Mouse (Mus musculus): ENCODE measurements around the gene Tbx5. TPM values are rescaled to one million over a fixed set of nuclear protein-coding genes. Genes with fewer than 3 reads are reported as not detected.

Tbx5 gene
- polyA plus RNA-seq, 1 experiment from 2014 or later = 0.05 TPM

- Histone ChIP-seq H3K36me3 (replicated peaks) (no peaks in the 10 kb centered on the region), H3K9ac (no peak overlapping the region)
- WGBS (ENCODE audit: insufficient replicate concordance) = 6% methylated on average over 11 of the region's 11 CpGs
Observed at GRCm38 (mm10) chr5:119800243-119800665, 32.2 kb upstream of the Tbx5 start.

DNA sequence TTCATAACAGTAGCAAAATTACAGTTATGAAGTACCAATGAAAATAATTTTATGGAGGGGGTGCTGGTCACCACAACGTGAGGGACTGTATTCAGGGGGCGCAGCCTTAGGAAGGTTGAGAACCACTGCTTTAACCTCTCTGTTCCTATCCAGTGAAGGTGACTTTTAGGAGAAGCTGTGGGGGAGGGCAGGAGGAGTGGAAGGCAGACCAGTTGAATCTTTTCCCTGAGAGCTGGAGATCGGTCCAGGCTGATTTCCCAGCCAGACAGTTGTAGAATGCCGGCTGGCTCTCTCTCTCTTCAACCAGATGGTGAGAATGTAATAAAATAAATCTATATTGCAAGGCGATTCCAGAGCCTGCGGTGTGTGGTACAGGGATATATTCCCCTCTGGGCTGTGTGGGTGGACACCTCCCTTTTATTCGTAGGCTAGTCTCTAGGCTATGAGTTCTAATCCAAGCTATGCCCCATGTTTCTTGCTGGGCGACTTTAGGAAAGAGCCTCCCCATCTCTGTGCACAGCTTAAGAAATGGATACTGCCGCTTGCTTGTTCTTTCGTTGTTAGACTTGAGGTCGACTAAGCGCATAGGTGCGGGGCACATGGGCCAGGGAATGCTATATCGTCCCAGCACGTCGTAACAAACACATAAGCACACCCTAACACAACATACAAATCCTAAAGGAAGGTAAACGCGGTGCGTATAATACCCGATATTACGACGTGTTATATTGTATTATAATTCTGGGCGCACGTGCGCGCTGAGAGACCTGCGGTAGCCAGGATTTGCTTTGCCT is 29.7 kb upstream of the Tbx5 start:
- H3K4me3 ChIP-seq (replicated peaks) = no peak overlapping the region
- H3K9ac ChIP-seq = no peak overlapping the region
- WGBS (ENCODE audit: insufficient replicate concordance) = 2% methylated on average over 27 of the region's 27 CpGs
- no peaks in the 10 kb centered on the region for H3K9me3 ChIP-seq (replicated peaks)
- no peaks in the 10 kb centered on the region for H3K4me1 ChIP-seq (replicated peaks)
- H3K4me2 ChIP-seq = no peak overlapping the region
- no peaks in the 10 kb centered on the region for H3K36me3 ChIP-seq (replicated peaks)
- no peak overlapping the region for H3K27ac ChIP-seq (replicated peaks)
- no peak for ATAC-seq (ENCODE audit: insufficient read depth)
- H3K27me3 ChIP-seq = peaks cover 100% of the 10 kb centered on the region

More at GRCm38 (mm10) chr5:119800243-119800665, 32.2 kb upstream of the Tbx5 start:
- H3K9me3 ChIP-seq (replicated peaks) = no peaks in the 10 kb centered on the region
- peaks cover 100% of the 10 kb centered on the region for H3K27me3 ChIP-seq
- H3K4me3 ChIP-seq (replicated peaks) = no peak overlapping the region
- H3K27ac ChIP-seq (replicated peaks) = no peak overlapping the region
- no peaks in the 10 kb centered on the region for H3K4me1 ChIP-seq (replicated peaks)
- no peak overlapping the region for H3K4me2 ChIP-seq
- ATAC-seq (ENCODE audit: insufficient read depth) = no peak

DNA sequence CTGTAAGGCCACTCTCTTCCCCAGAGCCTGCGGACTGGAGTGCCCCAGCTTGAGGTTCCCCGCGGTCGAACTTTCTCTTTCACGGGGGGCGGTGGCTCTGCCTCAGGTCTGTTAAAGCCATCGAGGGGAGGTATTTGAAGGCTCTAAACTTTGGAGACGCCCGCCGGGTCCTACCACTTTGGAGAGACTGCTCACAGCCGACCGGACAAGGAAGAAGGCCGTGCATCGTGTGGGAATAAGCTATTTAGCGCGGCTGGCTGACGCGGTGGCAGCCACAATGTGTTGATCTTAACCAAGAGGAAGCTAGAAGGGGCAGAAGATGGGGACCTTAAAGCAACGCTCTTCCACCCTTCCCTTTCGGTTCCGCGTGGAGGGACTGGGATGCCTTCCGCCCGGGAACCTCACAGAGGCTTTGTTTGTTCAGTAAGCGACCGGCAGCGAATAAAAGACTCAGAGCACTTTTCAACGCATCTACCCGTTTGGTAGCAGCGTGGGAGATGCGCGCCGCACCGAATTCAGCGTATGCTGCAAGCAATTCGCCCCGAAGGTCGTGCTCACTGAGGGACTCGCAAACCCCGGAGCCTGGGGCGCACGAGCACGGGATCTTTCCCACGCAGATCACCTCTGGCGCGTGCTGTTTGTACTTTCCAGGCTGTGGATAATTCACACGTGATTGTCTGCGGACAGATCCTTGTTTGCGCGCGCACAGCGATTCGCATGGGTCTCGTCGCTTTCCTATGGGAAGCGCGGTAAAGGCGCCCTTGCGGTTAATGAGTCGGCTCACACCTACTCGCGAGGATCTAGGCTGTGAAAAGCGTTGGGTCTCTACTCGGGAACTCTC is 28.8 kb upstream of the Tbx5 start:
- Histone ChIP-seq H3K36me3 (replicated peaks) (no peaks in the 10 kb centered on the region), H3K4me2 (no peak overlapping the region), H3K4me3 (replicated peaks) (no peak overlapping the region), H3K27ac (replicated peaks) (no peak overlapping the region), H3K27me3 (peaks cover 100% of the 10 kb centered on the region), H3K4me1 (replicated peaks) (no peaks in the 10 kb centered on the region), H3K9me3 (replicated peaks) (no peaks in the 10 kb centered on the region), H3K9ac (no peak overlapping the region)
- under 1% methylated on average over 64 of the region's 64 CpGs for WGBS (ENCODE audit: insufficient replicate concordance)
- no peak for ATAC-seq (ENCODE audit: insufficient read depth)

DNA sequence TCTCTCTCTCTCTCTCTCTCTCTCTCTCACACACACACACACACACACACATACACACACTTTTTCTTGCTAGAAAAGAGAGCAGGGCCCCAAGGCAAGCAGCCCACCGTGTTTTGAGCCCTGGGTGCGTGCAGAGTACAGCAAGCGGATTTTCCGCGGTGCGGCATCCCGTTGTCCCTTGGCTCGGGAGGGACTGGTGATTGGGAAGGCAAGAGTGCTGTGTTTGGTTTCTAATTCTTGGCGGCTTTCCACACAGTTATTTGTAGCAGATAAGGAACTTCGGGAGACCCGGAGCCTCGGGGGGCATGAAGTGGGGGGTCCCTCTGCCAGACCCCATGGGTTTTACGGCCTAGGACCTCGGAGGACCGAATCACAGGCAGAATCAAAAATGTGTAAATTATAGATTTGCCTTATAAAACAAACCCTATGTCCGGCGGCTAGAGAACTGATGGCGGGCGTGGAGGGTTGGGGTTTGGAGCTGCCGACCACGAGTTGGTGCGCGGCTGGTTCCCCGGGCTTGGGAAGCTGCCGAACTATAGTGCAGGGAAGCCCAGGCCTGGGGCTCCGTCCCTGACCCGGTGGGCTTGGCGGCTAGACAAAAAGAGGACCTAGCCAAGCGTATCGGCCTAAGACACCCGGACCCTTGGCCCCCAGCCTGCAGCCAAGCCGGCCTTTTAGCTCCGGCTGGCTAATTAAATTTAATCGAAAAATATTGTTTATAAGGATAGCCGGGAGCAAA is 28.0 kb upstream of the Tbx5 start:
- Histone ChIP-seq H3K36me3 (replicated peaks) (no peaks in the 10 kb centered on the region), H3K4me2 (no peak overlapping the region), H3K9me3 (replicated peaks) (no peaks in the 10 kb centered on the region), H3K4me3 (replicated peaks) (no peak overlapping the region), H3K4me1 (replicated peaks) (no peaks in the 10 kb centered on the region), H3K9ac (no peak overlapping the region), H3K27me3 (peaks cover 100% of the 10 kb centered on the region), H3K27ac (replicated peaks) (no peak overlapping the region)
- no peak for ATAC-seq (ENCODE audit: insufficient read depth)
- WGBS (ENCODE audit: insufficient replicate concordance) = 3% methylated on average over 35 of the region's 35 CpGs

GRCm38 (mm10) chr5:119805636-119806035 is 26.8 kb upstream of the Tbx5 start:
- WGBS (ENCODE audit: insufficient replicate concordance) = 2% methylated on average over 5 of the region's 5 CpGs
- H3K27me3 ChIP-seq = peaks cover 96% of the 10 kb centered on the region
- no peak overlapping the region for H3K4me3 ChIP-seq (replicated peaks)
- no peaks in the 10 kb centered on the region for H3K36me3 ChIP-seq (replicated peaks)
- ATAC-seq (ENCODE audit: insufficient read depth) = no peak
- H3K9ac ChIP-seq = no peak overlapping the region
- no peaks in the 10 kb centered on the region for H3K9me3 ChIP-seq (replicated peaks)
- H3K27ac ChIP-seq (replicated peaks) = no peak overlapping the region
- no peak overlapping the region for H3K4me2 ChIP-seq
- no peaks in the 10 kb centered on the region for H3K4me1 ChIP-seq (replicated peaks)

GRCm38 (mm10) chr5:119806467-119806866 is 26.0 kb upstream of the Tbx5 start:
- Histone ChIP-seq H3K27me3 (peaks cover 88% of the 10 kb centered on the region), H3K4me3 (replicated peaks) (no peak overlapping the region), H3K27ac (replicated peaks) (no peak overlapping the region), H3K4me1 (replicated peaks) (no peaks in the 10 kb centered on the region), H3K9me3 (replicated peaks) (no peaks in the 10 kb centered on the region), H3K9ac (no peak overlapping the region), H3K36me3 (replicated peaks) (no peaks in the 10 kb centered on the region), H3K4me2 (no peak overlapping the region)
- ATAC-seq (ENCODE audit: insufficient read depth) = no peak

DNA sequence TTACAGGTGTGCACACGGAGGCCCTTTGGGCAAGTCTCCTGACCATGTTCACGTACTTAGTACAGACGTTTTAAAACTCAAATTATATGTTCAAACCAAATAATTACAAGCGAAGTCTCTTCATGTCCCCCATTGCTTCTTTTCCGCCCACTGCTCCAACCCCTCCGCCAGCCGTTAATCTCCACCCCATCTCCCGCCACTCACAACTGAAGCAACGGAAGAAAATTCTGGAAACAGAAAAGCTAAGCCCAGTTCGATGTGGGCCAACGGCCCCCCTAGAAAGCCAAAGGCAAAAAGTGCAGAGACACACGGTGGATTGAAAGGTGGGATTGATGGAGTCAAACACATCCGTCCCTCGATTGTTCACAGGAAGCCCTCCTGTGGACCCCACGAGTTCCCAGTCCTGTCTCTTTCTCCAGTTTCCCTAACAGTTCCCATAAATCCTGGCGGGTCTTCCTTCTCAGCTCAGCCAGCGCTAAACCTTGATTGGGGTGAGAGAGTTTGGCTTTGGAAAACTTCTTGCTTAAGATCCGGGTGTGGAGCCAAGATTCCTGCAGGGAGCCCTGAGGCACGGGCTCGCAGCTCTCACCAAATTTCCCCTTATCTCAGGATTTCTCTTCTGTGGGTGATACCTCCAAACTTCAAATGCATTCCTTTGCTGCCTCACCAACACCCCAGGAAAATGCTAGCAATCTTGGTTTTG is 24.8 kb upstream of the Tbx5 start:
- H3K36me3 ChIP-seq (replicated peaks) = no peaks in the 10 kb centered on the region
- H3K4me3 ChIP-seq (replicated peaks) = no peak overlapping the region
- no peak overlapping the region for H3K4me2 ChIP-seq
- peaks cover 76% of the 10 kb centered on the region for H3K27me3 ChIP-seq
- no peaks in the 10 kb centered on the region for H3K9me3 ChIP-seq (replicated peaks)
- no peak overlapping the region for H3K27ac ChIP-seq (replicated peaks)
- H3K4me1 ChIP-seq (replicated peaks) = no peaks in the 10 kb centered on the region
- no peak overlapping the region for H3K9ac ChIP-seq
- 7% methylated on average over 20 of the region's 20 CpGs for whole genome bisulfite sequencing (ENCODE audit: insufficient replicate concordance)
- no peak for ATAC-seq (ENCODE audit: insufficient read depth)

GRCm38 (mm10) chr5:119808713-119809112 is 23.8 kb upstream of the Tbx5 start:
- H3K4me1 ChIP-seq (replicated peaks) = no peaks in the 10 kb centered on the region
- no peak overlapping the region for H3K27ac ChIP-seq (replicated peaks)
- no peak for ATAC-seq (ENCODE audit: insufficient read depth)
- peaks cover 65% of the 10 kb centered on the region for H3K27me3 ChIP-seq
- no peak overlapping the region for H3K4me2 ChIP-seq
- no peaks in the 10 kb centered on the region for H3K36me3 ChIP-seq (replicated peaks)
- H3K9me3 ChIP-seq (replicated peaks) = no peaks in the 10 kb centered on the region
- 34% methylated on average over 6 of the region's 6 CpGs for WGBS (ENCODE audit: insufficient replicate concordance)
- no peak overlapping the region for H3K4me3 ChIP-seq (replicated peaks)
- no peak overlapping the region for H3K9ac ChIP-seq

GRCm38 (mm10) chr5:119810994-119811690 is 21.3 kb upstream of the Tbx5 start:
- no peak for ATAC-seq (ENCODE audit: insufficient read depth)
- no peak overlapping the region for H3K4me2 ChIP-seq
- peaks cover 41% of the 10 kb centered on the region for H3K27me3 ChIP-seq

DNA sequence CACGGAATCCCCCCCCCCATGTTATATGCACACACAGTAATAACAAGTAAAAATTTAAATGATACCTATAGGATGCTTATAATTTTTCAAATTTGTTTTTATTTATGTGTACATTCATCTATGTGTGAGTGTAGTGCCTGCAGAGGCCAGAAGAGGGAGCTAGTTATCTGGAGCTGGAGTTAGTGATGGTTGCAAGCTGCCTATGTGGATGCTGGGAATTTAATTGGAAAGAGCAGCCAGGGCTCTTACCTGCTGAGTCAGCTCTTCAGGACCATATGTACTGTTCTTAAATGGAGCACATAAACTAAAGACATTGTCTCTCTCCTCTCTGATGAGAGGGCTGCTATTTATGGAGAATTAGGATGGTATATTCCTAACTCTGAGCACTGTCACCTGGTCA is 17.2 kb upstream of the Tbx5 start:
- H3K9ac ChIP-seq = no peak overlapping the region
- H3K4me2 ChIP-seq = no peak overlapping the region
- no peak overlapping the region for H3K27ac ChIP-seq (replicated peaks)
- ATAC-seq (ENCODE audit: insufficient read depth) = no peak
- peaks cover 4% of the 10 kb centered on the region for H3K27me3 ChIP-seq
- H3K9me3 ChIP-seq (replicated peaks) = no peaks in the 10 kb centered on the region
- no peak overlapping the region for H3K4me3 ChIP-seq (replicated peaks)
- 35% methylated on average over 1 of the region's 1 CpGs for WGBS (ENCODE audit: insufficient replicate concordance)
- H3K36me3 ChIP-seq (replicated peaks) = no peaks in the 10 kb centered on the region
- H3K4me1 ChIP-seq (replicated peaks) = no peaks in the 10 kb centered on the region

More at GRCm38 (mm10) chr5:119810994-119811690, 21.3 kb upstream of the Tbx5 start:
- Histone ChIP-seq H3K4me3 (replicated peaks) (no peak overlapping the region), H3K9me3 (replicated peaks) (no peaks in the 10 kb centered on the region), H3K36me3 (replicated peaks) (no peaks in the 10 kb centered on the region), H3K9ac (no peak overlapping the region), H3K27ac (replicated peaks) (no peak overlapping the region), H3K4me1 (replicated peaks) (no peaks in the 10 kb centered on the region)
- 43% methylated on average over 12 of the region's 12 CpGs for WGBS (ENCODE audit: insufficient replicate concordance)
